Mouse (Mus musculus) left cerebral cortex, adult 9 months (tissue): Measurements from ENCODE around the gene Olfr748.
"Not testable (repeated sequence)": the region's sequence is repeated elsewhere in the genome, so short reads cannot be mapped to it uniquely, and the experiment has no call there.

Source experiments
- DNase-seq, 2 experiments: peaks; one replicate each; pipeline ENCODE4 v3.0.0; 2022; ENCODE audit warnings: low spot score in 2 of 2

Olfr748 gene

DNA sequence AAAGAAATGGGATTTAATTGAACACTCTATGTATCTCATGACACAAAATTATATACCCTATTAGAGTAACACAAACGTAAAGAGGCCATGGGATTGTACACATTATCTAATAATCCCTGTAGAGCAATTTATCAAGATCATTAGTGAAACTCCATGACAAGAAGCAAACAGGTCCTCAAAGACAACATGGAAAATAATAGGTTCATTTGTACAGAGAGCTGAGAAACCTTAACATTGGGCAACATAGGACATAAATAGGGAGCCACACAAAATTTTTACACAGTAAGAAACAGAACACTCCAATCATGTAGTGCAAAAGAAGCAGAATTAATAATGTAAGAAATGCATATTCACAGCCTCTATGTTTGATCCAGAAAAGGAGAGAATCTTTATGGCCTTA, at the start of gene Olfr748:
Gene Olfr748 (plus strand): TSS at position 301 of the 400 bp plus-strand sequence.
- DNase-seq, result no peak

DNA sequence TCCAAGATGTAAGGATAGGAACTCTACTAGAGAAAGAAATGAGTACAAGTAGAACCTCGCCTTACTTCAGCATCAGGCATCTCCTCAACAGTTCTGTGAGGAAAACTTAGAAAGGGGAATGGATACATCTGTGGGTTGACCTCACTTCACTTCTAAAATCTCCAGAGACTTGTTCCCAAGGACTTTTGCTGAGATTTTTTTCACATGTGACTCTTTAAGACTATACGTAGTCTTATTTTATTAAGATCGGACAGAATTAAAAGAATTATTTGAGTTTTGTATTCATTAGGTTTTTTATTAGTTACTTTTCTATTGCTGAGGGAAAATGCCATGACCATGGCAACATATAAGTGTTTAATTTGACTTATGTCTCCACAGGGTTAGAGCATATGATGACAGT, 14.1 kb upstream of the Olfr748 start, which contains the start of gene Olfr747:
Gene Olfr747 (minus strand): TSS at position 101 of the 400 bp plus-strand sequence.
- no peak for DNase-seq

DNA sequence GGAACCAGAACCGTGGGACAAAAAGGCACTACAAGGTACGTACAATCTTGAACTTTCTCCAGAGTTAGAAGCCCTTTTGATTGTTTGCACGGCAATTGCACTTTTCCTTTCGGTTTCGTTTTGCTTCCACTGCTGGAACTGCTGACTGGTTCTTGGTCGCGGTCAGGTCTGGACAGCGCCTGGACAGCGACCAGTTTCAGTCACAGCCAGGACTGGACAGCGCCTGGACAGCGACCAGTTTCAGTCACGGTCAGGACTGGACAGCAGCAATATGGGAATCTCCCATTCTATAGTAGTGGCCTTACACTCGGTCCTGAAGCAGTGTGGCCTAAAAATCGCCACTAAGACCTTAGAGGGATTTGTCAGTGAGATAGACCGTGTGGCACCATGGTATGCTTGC, 12.7 kb downstream of the Olfr748 start:
- not testable (repeated sequence) for DNase-seq

DNA sequence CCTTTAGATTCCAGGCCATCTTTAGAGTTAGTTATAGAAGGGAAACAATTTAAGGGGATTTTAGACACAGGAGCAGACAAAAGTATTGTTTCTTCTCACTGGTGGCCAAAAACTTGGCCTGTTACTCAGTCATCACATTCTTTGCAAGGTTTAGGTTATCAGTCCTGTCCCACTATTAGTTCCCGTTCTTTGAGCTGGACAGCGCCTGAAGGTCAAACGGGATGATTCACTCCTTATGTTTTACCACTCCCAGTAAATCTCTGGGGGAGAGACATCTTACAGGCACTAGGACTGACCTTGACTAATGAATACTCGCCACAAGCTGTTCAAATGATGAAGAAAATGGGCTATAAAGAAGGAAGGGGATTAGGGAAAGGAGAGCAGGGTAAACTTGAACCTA, 15.2 kb downstream of the Olfr748 start:
- DNase-seq, result not testable (repeated sequence)

DNA sequence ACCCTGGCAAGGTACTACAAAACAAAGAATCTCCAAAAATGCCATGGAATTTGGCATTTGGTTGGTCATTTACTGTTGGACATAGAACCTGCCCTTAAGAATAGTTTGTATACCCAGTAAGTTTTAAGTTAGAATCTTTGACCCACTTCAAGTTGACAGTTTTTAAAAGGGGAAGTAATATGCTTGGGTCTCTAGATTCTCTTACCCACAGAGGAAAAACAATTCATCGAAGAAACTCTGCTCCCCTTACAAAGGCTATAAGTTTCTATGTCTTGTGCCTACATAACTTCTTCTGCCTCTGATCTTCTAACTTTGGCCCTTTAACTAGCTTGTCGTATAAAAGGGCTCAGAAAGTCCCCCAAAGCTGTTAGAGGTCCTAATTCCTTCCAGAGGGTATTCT, 33.2 kb downstream of the Olfr748 start:
- DNase-seq, result no peak

DNA sequence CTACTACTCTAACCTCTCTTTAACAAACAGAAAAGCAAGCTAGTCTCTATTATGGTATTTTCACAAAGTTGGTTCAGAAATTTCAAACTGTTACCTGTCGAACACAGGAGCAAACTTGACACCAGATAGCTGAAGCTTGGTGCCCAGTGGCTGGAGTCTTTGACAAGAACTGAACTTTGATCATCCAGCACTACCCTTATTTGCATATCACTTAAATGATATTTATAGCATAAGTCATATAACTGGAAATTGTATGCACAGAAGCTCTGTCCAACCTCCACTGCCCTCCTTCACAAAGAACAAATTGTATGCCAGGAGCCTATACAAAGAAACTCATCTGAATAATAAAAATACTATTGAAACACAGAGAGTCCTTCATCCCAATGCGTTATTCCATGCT, 34.4 kb downstream of the Olfr748 start:
- no peak for DNase-seq

DNA sequence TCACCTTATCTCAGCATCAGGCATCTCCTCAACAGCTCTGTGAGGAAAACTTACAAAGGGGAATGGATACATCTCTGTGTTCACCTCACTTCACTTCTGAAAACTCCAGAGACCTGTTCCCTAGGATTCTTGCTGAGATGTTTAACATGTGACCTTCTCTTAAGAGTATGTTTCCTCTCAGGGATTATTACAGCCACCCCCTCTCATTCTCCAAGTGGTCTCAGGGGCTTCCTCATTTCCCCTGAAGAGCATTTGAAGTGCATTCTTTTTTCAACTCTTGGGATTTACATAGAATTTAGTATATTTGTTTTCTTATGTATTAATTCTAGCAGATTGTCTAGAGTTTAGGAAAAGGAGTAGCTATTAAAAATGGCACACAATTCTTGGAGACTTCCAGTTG, 37.8 kb downstream of the Olfr748 start, which contains the start of gene Olfr749:
Gene Olfr749 (minus strand): TSS at position 101 of the 400 bp plus-strand sequence.
- no peak for DNase-seq

DNA sequence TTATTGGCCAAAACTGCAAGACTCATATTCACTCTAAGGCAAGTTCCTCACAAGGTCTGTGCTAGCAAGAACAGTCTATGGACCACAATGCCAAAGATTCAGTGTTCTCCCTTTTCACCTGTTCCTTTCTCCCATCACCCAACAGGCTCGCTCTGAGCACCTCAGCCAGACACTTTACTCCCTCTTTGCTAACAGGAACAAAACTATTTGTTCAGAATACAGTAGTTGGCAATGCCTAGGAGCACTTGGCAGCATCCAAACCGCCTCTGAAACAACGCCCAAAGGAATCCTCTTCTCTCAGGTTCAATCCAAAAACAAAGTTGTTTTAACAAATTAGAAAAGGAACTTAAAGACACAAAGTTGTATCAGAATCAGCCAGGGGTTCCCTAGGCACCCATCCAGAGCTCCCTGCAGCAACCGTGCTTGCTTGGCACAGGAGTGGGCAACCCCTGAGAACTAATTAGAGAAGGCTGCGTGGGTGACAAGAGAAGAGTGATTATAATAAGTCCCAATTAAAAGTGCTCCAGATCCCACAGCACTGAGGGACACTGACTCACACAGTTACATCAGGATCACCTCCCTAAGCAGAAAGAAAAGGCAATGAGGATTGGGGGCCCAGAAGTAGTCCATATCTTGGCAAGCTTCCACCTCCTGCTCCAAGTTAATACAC, 51.4 kb downstream of the Olfr748 start:
- DNase-seq, result peak; percentile 28 to 51
